Mouse (Mus musculus) hindbrain, embryonic 14.5 days (tissue): ENCODE results near the gene Gm3139. TPM values are rescaled to one million over a fixed set of nuclear protein-coding genes. Genes with fewer than 3 reads are reported as not detected.
"Not testable (repeated sequence)": the region's sequence is repeated elsewhere in the genome, so short reads cannot be mapped to it uniquely, and the experiment has no call there.

Experiments used
- ATAC-seq: fragments of 200-750 bp; cut with Nextera tagmentation; 2 replicates; pipeline ENCODE4 v1.8.0; 2017; ENCODE audit warnings: moderate number of reproducible peaks, mild to moderate bottlenecking, moderate TSS enrichment, moderate library complexity; ENCODE audit not compliant: low FRiP score
- DNase-seq: peaks from one replicate; pipeline ENCODE4 v3.0.0-alpha.2; 2015; ENCODE audit warnings: low spot score
- H3K27ac ChIP-seq: fragments of 300-500 bp; sonication (generic); 2 replicates; pipeline ENCODE4 v1.5.1; 2014; ENCODE audit warnings: mild to moderate bottlenecking, moderate library complexity
- H3K27me3 ChIP-seq: fragments of 300-500 bp; sonication (generic); 2 replicates; pipeline ENCODE4 v1.6.1; 2014; ENCODE audit warnings: mild to moderate bottlenecking, low read length, mixed read lengths; ENCODE audit not compliant: control insufficient read depth, insufficient read depth
- H3K36me3 ChIP-seq: fragments of 300-500 bp; sonication (generic); replicated peaks from 2 replicates; pipeline ENCODE4 v1.6.1; 2014; ENCODE audit not compliant: control insufficient read depth, insufficient read depth
- H3K4me1 ChIP-seq: fragments of 300-500 bp; sonication (generic); replicated peaks from 2 replicates; pipeline ENCODE4 v1.6.1; 2014; ENCODE audit warnings: antibody characterized with exemption, low read length, mixed read lengths; ENCODE audit not compliant: control insufficient read depth, insufficient read depth
- H3K4me2 ChIP-seq: fragments of 300-500 bp; sonication (generic); replicated peaks from 2 replicates; pipeline ENCODE4 v1.6.1; 2014; ENCODE audit warnings: mild to moderate bottlenecking, moderate library complexity
- H3K4me3 ChIP-seq: fragments of 300-500 bp; sonication (generic); replicated peaks from 2 replicates; pipeline ENCODE4 v1.5.1; 2014; ENCODE audit warnings: mild to moderate bottlenecking, low read length
- H3K9ac ChIP-seq: fragments of 300-500 bp; sonication (generic); 2 replicates; pipeline ENCODE4 v1.6.1; 2014
- H3K9me3 ChIP-seq: fragments of 300-500 bp; sonication (generic); 2 replicates; pipeline ENCODE4 v1.6.1; 2016; ENCODE audit warnings: low read length; ENCODE audit not compliant: control insufficient read depth
- WGBS: fragments of 180-500 bp; shearing (Covaris S2); extraction: QIAGEN DNeasy Blood & Tissue Kit; methylation state at CpG from one replicate; pipeline ENCODE4 v1.1.7; 2014; 5-methylcytosine and 5-hydroxymethylcytosine counted together
- polyA plus RNA-seq: library from polyadenylated mRNA; unstranded; fragments of >200 nt; fragmentation: Nextera tagmentation; extraction: Ambion mirVana; gene quantifications from 2 replicates; pipeline ENCODE4 v1.2.1, GENCODE M21; 2014

The Gm3139 gene
- not detected in 2 replicates for polyA plus RNA-seq

GRCm38 (mm10) chr5:94525987-94526386 lies at the start of gene Gm3139:
Gene Gm3139, plus strand, starts transcription at chr5:94526287.
- not testable (repeated sequence) for ATAC-seq, H3K36me3 ChIP-seq, H3K27me3 ChIP-seq, H3K27ac ChIP-seq, H3K9ac ChIP-seq, H3K9me3 ChIP-seq, H3K4me1 ChIP-seq, DNase-seq, H3K4me3 ChIP-seq, H3K4me2 ChIP-seq
- no CpG with 5 or more reads among the region's 2 CpGs for WGBS

Other genes starting within 250 kb of the Gm3139 start
- not detected in 2 replicates for gene A430089I19Rik, start 219.5 kb upstream of the Gm3139 start, polyA plus RNA-seq
- not detected in 2 replicates for gene Gm6502, start 211.9 kb upstream of the Gm3139 start, polyA plus RNA-seq
- gene AA792892, start 186.5 kb upstream of the Gm3139 start, polyA plus RNA-seq, result not detected in 2 replicates
- not detected in 2 replicates for gene Gm7682, start 80.5 kb upstream of the Gm3139 start, polyA plus RNA-seq
- gene Gm3147, start 90.1 kb downstream of the Gm3139 start, polyA plus RNA-seq, result not detected in 2 replicates
- not detected in 2 replicates for gene Gm6509, start 97.7 kb downstream of the Gm3139 start, polyA plus RNA-seq
- gene Gm6205, start 122.1 kb downstream of the Gm3139 start, polyA plus RNA-seq, result not detected in 2 replicates